In genomic region chr8:120462119-120462551, GRCm38 (mm10) we compare ENCODE assay signal across 9 mouse cellular contexts.
DNase-seq lines count a peak whose midpoint lies in the region; ATAC-seq and TF ChIP-seq lines count a peak whose summit lies in the region.
"Had no signal": no experiment of that assay in that cellular context is flagged by ENCODE, and none has a peak within 500 bp of the region (broad histone marks: within the 10 kb centered on the region; RNA-seq: fewer than 3 reads in every experiment).

No protein-coding gene starts in this region.

- no peak overlapping the region for H3K4me2 ChIP-seq in hindbrain, postnatal 0 days (ENCODE audit: low read depth, low read length)
- no peak overlapping the region for H3K4me2 ChIP-seq in intestine, embryonic 16.5 days (ENCODE audit: low read depth, low read length)
- no peak overlapping the region for H3K4me2 ChIP-seq in midbrain, embryonic 13.5 days (replicated peaks)

- TF ChIP-seq CTCF in hindbrain, postnatal 0 days (IDR thresholded peaks at IDR 0.05; ENCODE audit: low read depth), result no peak

- 30% methylated on average over 15 of the region's 15 CpGs for WGBS in hindbrain, embryonic 10.5 days
- whole genome bisulfite sequencing in hindbrain, postnatal 0 days, result 26% methylated on average over 15 of the region's 15 CpGs
- 28% methylated on average over 15 of the region's 15 CpGs for WGBS in intestine, embryonic 16.5 days
- WGBS in midbrain, embryonic 13.5 days, result 17% methylated on average over 15 of the region's 15 CpGs

- H3K4me1 ChIP-seq in hindbrain, embryonic 10.5 days (replicated peaks), result peaks cover 84% of the 10 kb centered on the region
- peaks cover 26% of the 10 kb centered on the region for H3K4me1 ChIP-seq in hindbrain, postnatal 0 days (ENCODE audit: insufficient read depth, low read length)
- peaks cover 53% of the 10 kb centered on the region for H3K4me1 ChIP-seq in intestine, embryonic 16.5 days (ENCODE audit: control insufficient read depth, insufficient read depth, low read length)
- peaks cover 80% of the 10 kb centered on the region for H3K4me1 ChIP-seq in midbrain, embryonic 13.5 days (replicated peaks)

- no peak overlapping the region for H3K9ac ChIP-seq in hindbrain, postnatal 0 days (replicated peaks; ENCODE audit: low read length)
- 0 out of 2 replicates have a peak overlapping the region, but pooled peaks have one; percentile 14 for H3K9ac ChIP-seq in intestine, embryonic 16.5 days (ENCODE audit: low read depth, low read length)
- peak overlapping the region; percentile 1; the same call in 1 of the 2 replicates for H3K9ac ChIP-seq in midbrain, embryonic 13.5 days (replicated peaks)

- H3K27ac ChIP-seq in hindbrain, embryonic 10.5 days, result peak overlapping the region; percentile 60
- H3K27ac ChIP-seq in hindbrain, postnatal 0 days, result no peak overlapping the region
- H3K27ac ChIP-seq in intestine, embryonic 16.5 days (ENCODE audit: low read length), result peak overlapping the region; percentile 63; the same call in 1 of the 2 replicates
- H3K27ac ChIP-seq in midbrain, embryonic 13.5 days, result peak overlapping the region; percentile 77

- ATAC-seq in hindbrain, postnatal 0 days, result no peak
- 0 out of 2 replicates have a peak, but pooled peaks have one; percentile 19 for ATAC-seq in intestine, embryonic 16.5 days
- peak; percentile 38 for ATAC-seq in midbrain, embryonic 13.5 days

- no peaks in the 10 kb centered on the region for H3K9me3 ChIP-seq in hindbrain, embryonic 10.5 days
- no peaks in the 10 kb centered on the region for H3K9me3 ChIP-seq in hindbrain, postnatal 0 days (ENCODE audit: low read length)
- H3K9me3 ChIP-seq in intestine, embryonic 16.5 days (ENCODE audit: control insufficient read depth, low read length), result no peaks in the 10 kb centered on the region
- H3K9me3 ChIP-seq in midbrain, embryonic 13.5 days, result no peaks in the 10 kb centered on the region

- H3K4me3 ChIP-seq in hindbrain, embryonic 10.5 days, result peak overlapping the region; percentile 0; the same call in 1 of the 2 replicates
- no peak overlapping the region for H3K4me3 ChIP-seq in hindbrain, postnatal 0 days (ENCODE audit: low read length)
- H3K4me3 ChIP-seq in intestine, embryonic 16.5 days (ENCODE audit: low read length), result no peak overlapping the region
- H3K4me3 ChIP-seq in midbrain, embryonic 13.5 days (replicated peaks), result no peak overlapping the region

- H3K27me3 ChIP-seq in hindbrain, embryonic 10.5 days (ENCODE audit: insufficient read depth, poor library complexity, severe bottlenecking), result peaks cover 66% of the 10 kb centered on the region
- H3K27me3 ChIP-seq in hindbrain, postnatal 0 days (ENCODE audit: insufficient read depth, low read length), result no peaks in the 10 kb centered on the region
- H3K27me3 ChIP-seq in intestine, embryonic 16.5 days (replicated peaks; ENCODE audit: control insufficient read depth, insufficient read depth, low read length), result no peaks in the 10 kb centered on the region
- H3K27me3 ChIP-seq in midbrain, embryonic 13.5 days, result peaks cover 4% of the 10 kb centered on the region; the same call in 1 of the 2 replicates

- H3K36me3 ChIP-seq in hindbrain, embryonic 10.5 days, result no peaks in the 10 kb centered on the region
- H3K36me3 ChIP-seq in hindbrain, postnatal 0 days (ENCODE audit: insufficient read depth, low read length), result no peaks in the 10 kb centered on the region
- H3K36me3 ChIP-seq in intestine, embryonic 16.5 days (ENCODE audit: control insufficient read depth, insufficient read depth, low read length), result no peaks in the 10 kb centered on the region
- H3K36me3 ChIP-seq in midbrain, embryonic 13.5 days, result no peaks in the 10 kb centered on the region

- DNase-seq in hindbrain, embryonic 10.5 days (ENCODE audit: low spot score), result no peak
- DNase-seq in hindbrain, postnatal 0 days (ENCODE audit: low spot score), result no peak
- peak; percentile 59 for DNase-seq in c-Kit-positive CD71-positive TER-119-negative erythroid progenitor cells, embryonic 14.5 days (ENCODE audit: low read depth)
- no peak for DNase-seq in cerebellum, adult 18-20 months
- no peak for DNase-seq in adrenal gland, adult 18-20 months (ENCODE audit: low spot score in 2 of 2)
- no peak for DNase-seq in frontal cortex, adult 2 months (ENCODE audit: extremely low spot score in 1 of 2, low spot score in 1 of 2)
- DNase-seq: right cerebral cortex, adult 18-20 months had no signal
